Mouse (Mus musculus) MN1 (cell line): ENCODE measurements around the gene Ace2.

Source experiments
- DNase-seq: peaks from one replicate; pipeline ENCODE4 v3.0.0-alpha.2; 2016; ENCODE audit warnings: low spot score

Gene Ace2

GRCm38 (mm10) chrX:164179746-164180145 lies 40.6 kb downstream of the Ace2 start:
- peak; percentile 61 for DNase-seq

DNA sequence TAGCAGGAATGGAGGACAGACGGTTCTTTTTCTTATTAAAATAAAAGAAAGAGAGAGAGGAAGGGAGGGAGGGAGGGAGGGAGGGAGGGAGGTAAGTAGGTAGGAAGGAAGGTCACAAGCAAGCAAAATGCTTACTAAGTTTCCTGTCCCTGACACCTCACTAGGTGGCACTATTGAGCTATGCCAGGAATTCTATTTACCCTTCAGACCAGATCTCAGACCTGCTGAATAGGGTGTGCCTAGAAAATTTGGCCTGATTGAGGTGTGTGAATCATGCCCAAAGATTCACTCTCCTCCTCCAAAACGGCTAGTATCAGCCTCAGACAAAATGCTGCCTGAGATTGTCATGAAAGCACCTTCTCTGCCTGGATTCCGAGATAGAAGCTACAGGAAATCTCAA lies 44.7 kb downstream of the Ace2 start:
- DNase-seq, result peak; percentile 72

GRCm38 (mm10) chrX:164189880-164190279 lies 50.7 kb downstream of the Ace2 start:
- no peak for DNase-seq

GRCm38 (mm10) chrX:164197679-164198078 lies 58.5 kb downstream of the Ace2 start:
- no peak for DNase-seq

- DNase-seq, result no peak
Observed at GRCm38 (mm10) chrX:164200547-164200946, 61.4 kb downstream of the Ace2 start.

DNA sequence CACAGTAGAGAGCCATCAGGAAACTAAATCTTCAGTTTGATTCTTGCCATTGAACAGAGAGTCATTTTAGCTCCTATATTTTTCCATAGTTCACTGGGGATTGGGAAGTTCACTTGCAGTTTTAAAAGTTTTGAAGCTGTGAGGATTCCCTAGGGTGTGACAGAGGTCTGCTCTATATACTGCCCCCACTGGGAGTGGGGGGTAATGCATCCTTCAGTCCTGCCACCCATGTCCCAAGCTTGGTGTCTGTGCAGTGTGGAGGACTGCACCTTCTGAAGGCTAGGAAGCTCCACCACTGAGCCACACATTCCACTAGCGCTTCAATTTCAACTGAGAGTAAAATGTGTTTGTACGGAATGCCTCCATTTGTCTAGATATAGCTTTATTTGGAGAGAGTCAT lies 82.9 kb downstream of the Ace2 start:
- DNase-seq, result no peak

DNA sequence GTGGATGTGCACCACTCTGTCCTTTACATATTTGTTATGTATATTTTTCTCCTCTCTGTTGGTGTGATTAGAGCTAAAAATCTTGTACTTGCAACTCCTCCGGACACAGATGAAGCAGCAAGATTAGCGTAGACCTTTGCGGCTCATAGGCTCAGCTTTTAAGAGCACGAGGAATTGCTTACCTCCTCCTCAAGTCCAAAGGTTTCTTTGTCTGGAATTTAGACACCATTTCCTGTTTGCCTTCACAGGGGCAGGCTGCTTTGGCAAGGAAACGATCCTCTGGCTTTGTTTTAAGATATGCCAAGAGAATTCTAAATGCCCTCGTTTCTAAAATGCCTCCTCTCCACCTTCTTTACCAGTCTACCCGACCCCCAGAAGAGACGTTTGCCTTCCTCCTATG lies 94.2 kb downstream of the Ace2 start:
- no peak for DNase-seq
